Mouse (Mus musculus) liver, postnatal 0 days (tissue): ENCODE measurements around the gene Orai1. TPM values are rescaled to one million over a fixed set of nuclear protein-coding genes. Genes with fewer than 3 reads are reported as not detected.
"Not testable (repeated sequence)": the region's sequence is repeated elsewhere in the genome, so short reads cannot be mapped to it uniquely, and the experiment has no call there.

ENCODE experiments used
- ATAC-seq: fragments of 200-750 bp; cut with Nextera tagmentation; 2 replicates; pipeline ENCODE4 v1.8.0; 2017; ENCODE audit warnings: mild to moderate bottlenecking, moderate library complexity
- DNase-seq: peaks from one replicate; pipeline ENCODE4 v3.0.0-alpha.2; 2016
- H3K27ac ChIP-seq: fragments of 300-500 bp; sonication (generic); 2 replicates; pipeline ENCODE4 v1.5.1; 2014; ENCODE audit warnings: antibody characterized with exemption, moderate library complexity, mild to moderate bottlenecking, low read depth
- H3K27me3 ChIP-seq: fragments of 300-500 bp; sonication (generic); 2 replicates; pipeline ENCODE4 v1.6.1; 2014; ENCODE audit warnings: low read length, control low read depth, mixed read lengths; ENCODE audit not compliant: insufficient read depth
- H3K36me3 ChIP-seq: fragments of 300-500 bp; sonication (generic); replicated peaks from 2 replicates; pipeline ENCODE4 v1.6.1; 2014; ENCODE audit warnings: mild to moderate bottlenecking, control low read depth, low read length, moderate library complexity, mixed read lengths; ENCODE audit not compliant: insufficient read depth
- H3K4me1 ChIP-seq: fragments of 300-500 bp; sonication (generic); 2 replicates; pipeline ENCODE4 v1.6.1; 2014; ENCODE audit warnings: antibody characterized with exemption, mild to moderate bottlenecking, control low read depth; ENCODE audit not compliant: insufficient read depth
- H3K4me2 ChIP-seq: fragments of 300-500 bp; sonication (generic); 2 replicates; pipeline ENCODE4 v1.6.1; 2014; ENCODE audit warnings: low read depth, mild to moderate bottlenecking, low read length, moderate library complexity, mixed read lengths
- H3K4me3 ChIP-seq: fragments of 300-500 bp; sonication (generic); 2 replicates; pipeline ENCODE4 v1.5.1; 2014; ENCODE audit warnings: low read depth, low read length
- H3K9ac ChIP-seq: fragments of 300-500 bp; sonication (generic); replicated peaks from 2 replicates; pipeline ENCODE4 v1.6.1; 2014; ENCODE audit warnings: mild to moderate bottlenecking, moderate library complexity
- H3K9me3 ChIP-seq: fragments of 300-500 bp; sonication (generic); 2 replicates; pipeline ENCODE4 v1.6.1; 2016; ENCODE audit warnings: mild to moderate bottlenecking, control low read depth, low read length, mixed read lengths
- CTCF ChIP-seq: sonication (generic); IDR thresholded peaks from 2 replicates; pipeline ENCODE4 v1.5.1; 2016; ENCODE audit warnings: antibody characterized with exemption, low read depth
- EP300 ChIP-seq: IDR thresholded peaks from 2 replicates; pipeline ENCODE4 v1.6.1; 2016; ENCODE audit warnings: antibody characterized with exemption, low read depth, mild to moderate bottlenecking
- WGBS: fragments of 180-500 bp; shearing (Covaris S2); extraction: QIAGEN DNeasy Blood & Tissue Kit; methylation state at CpG from one replicate; pipeline ENCODE4 v1.1.7; 2014; ENCODE audit not compliant: insufficient replicate concordance; 5-methylcytosine and 5-hydroxymethylcytosine counted together
- polyA plus RNA-seq: library from polyadenylated mRNA; unstranded; fragments of >200 nt; fragmentation: Nextera tagmentation; extraction: Ambion mirVana; gene quantifications from 2 replicates; pipeline ENCODE4 v1.2.1, GENCODE M21; 2015

Orai1 gene
- polyA plus RNA-seq, result 12.4 and 13.1 TPM in 2 replicates

DNA sequence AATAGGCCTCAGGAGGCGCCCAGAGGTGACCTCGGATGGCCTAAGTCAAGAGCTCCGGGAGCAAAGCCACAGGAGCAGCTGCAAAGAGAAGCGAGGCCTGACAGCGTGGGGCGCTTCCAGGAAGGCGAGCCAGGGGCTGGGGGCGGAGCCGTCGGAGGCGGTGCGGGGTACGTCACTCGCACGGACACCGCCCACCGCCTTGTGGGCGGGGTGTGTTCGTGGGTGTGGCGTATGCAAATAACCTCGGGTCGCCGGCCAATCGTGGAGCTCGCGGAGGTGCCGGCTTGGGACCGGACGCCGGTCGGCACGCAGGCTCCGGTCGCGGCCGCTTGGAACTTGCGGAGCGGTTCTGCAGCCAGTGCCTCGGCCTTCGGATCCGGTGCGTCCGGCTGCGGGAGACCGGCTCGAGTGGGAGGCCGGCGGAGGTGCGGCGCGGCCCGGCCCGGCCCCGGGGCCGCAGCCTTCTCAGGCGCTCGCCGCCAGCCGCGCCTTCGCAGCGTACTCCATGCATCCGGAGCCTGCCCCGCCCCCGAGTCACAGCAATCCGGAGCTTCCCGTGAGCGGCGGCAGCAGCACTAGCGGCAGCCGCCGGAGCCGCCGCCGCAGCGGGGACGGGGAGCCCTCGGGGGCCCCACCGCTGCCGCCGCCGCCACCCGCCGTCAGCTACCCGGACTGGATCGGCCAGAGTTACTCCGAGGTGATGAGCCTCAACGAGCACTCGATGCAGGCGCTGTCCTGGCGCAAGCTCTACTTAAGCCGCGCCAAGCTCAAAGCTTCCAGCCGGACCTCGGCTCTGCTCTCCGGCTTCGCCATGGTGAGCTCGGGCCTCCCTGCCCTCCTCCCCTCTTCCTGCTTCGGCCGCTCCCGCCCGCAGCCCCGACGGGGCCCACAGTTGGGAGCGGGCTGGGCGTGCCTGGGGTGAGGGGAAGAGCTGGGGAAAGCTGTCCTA is at the start of gene Orai1:
TSS of gene Orai1 (plus strand) at position 322 of the 949 bp plus-strand sequence.
- Histone ChIP-seq H3K9ac (peak within 1 kb of the TSS; percentile 66), H3K9me3 (no peaks in the 10 kb centered on the region), H3K36me3 (no peaks in the 10 kb centered on the region), H3K27ac (peak within 1 kb of the TSS; percentile 94), H3K4me3 (peak within 1 kb of the TSS; percentile 76), H3K4me2 (peak within 1 kb of the TSS; percentile 83), H3K27me3 (no peaks in the 10 kb centered on the region), H3K4me1 (peaks cover 48% of the 10 kb centered on the region)
- DNase-seq, result peak; percentile 100
- TF ChIP-seq CTCF (no peak; the same call in 1 of the 2 replicates), EP300 (no peak)
- peak; percentile 96 for ATAC-seq
- 2% methylated on average over 72 of the region's 106 CpGs for WGBS

- 50% methylated on average over 11 of the region's 11 CpGs for WGBS
- no peak overlapping the region for H3K9ac ChIP-seq
- no peak overlapping the region for H3K4me3 ChIP-seq
- ATAC-seq, result no peak
- H3K27ac ChIP-seq, result no peak overlapping the region
- TF ChIP-seq EP300, result no peak
- no peak for TF ChIP-seq CTCF
- no peak for DNase-seq
- 0 out of 2 replicates have a peak, but pooled peaks cover 2% of the 10 kb centered on the region for H3K4me1 ChIP-seq
- no peak overlapping the region for H3K4me2 ChIP-seq
- no peaks in the 10 kb centered on the region for H3K9me3 ChIP-seq
- H3K36me3 ChIP-seq, result no peaks in the 10 kb centered on the region
- H3K27me3 ChIP-seq, result no peaks in the 10 kb centered on the region
Measured at GRCm38 (mm10) chr5:122965427-122965826, 49.4 kb upstream of the Orai1 start.

- H3K4me2 ChIP-seq, result no peak overlapping the region
- H3K27me3 ChIP-seq, result no peaks in the 10 kb centered on the region
- H3K9me3 ChIP-seq, result no peaks in the 10 kb centered on the region
- 14% methylated on average over 4 of the region's 4 CpGs for WGBS
- DNase-seq, result peak; percentile 81
- H3K4me3 ChIP-seq, result no peak overlapping the region
- 0 out of 2 replicates have a peak, but pooled peaks cover 2% of the 10 kb centered on the region for H3K4me1 ChIP-seq
- H3K27ac ChIP-seq, result no peak overlapping the region
- H3K9ac ChIP-seq, result no peak overlapping the region
- no peaks in the 10 kb centered on the region for H3K36me3 ChIP-seq
- TF ChIP-seq EP300 (no peak), CTCF (peak; percentile 95)
- ATAC-seq, result peak; percentile 62; the same call in 1 of the 2 replicates
Measured at GRCm38 (mm10) chr5:122968322-122968721, 46.6 kb upstream of the Orai1 start.

GRCm38 (mm10) chr5:122970056-122970455 is 44.8 kb upstream of the Orai1 start:
- no peak overlapping the region for H3K4me2 ChIP-seq
- H3K9ac ChIP-seq, result no peak overlapping the region
- TF ChIP-seq CTCF, result no peak
- no peak for TF ChIP-seq EP300
- H3K9me3 ChIP-seq, result no peaks in the 10 kb centered on the region
- no peak overlapping the region for H3K27ac ChIP-seq
- H3K27me3 ChIP-seq, result no peaks in the 10 kb centered on the region
- no peaks in the 10 kb centered on the region for H3K36me3 ChIP-seq
- no peak for DNase-seq
- ATAC-seq, result no peak
- H3K4me3 ChIP-seq, result no peak overlapping the region
- 54% methylated on average over 5 of the region's 5 CpGs for WGBS
- no peaks in the 10 kb centered on the region for H3K4me1 ChIP-seq

GRCm38 (mm10) chr5:122971438-122971837 is 43.4 kb upstream of the Orai1 start:
- no peak overlapping the region for H3K9ac ChIP-seq
- ATAC-seq (no peak), DNase-seq (no peak)
- no peak overlapping the region for H3K4me3 ChIP-seq
- no peaks in the 10 kb centered on the region for H3K4me1 ChIP-seq
- TF ChIP-seq CTCF (no peak), EP300 (peak; percentile 31; the same call in 1 of the 2 replicates)
- no peaks in the 10 kb centered on the region for H3K27me3 ChIP-seq
- 80% methylated on average over 4 of the region's 4 CpGs for WGBS
- H3K4me2 ChIP-seq, result no peak overlapping the region
- H3K9me3 ChIP-seq, result no peaks in the 10 kb centered on the region
- H3K36me3 ChIP-seq, result no peaks in the 10 kb centered on the region
- H3K27ac ChIP-seq, result no peak overlapping the region

- Histone ChIP-seq H3K4me2 (no peak overlapping the region), H3K9ac (no peak overlapping the region), H3K36me3 (no peaks in the 10 kb centered on the region), H3K9me3 (no peaks in the 10 kb centered on the region), H3K4me3 (no peak overlapping the region), H3K27me3 (no peaks in the 10 kb centered on the region), H3K27ac (no peak overlapping the region), H3K4me1 (no peaks in the 10 kb centered on the region)
- TF ChIP-seq EP300, result no peak
- TF ChIP-seq CTCF, result no peak
- DNase-seq (no peak), ATAC-seq (no peak)
- 82% methylated on average over 9 of the region's 9 CpGs for WGBS
Measured at GRCm38 (mm10) chr5:122972116-122972515, 42.8 kb upstream of the Orai1 start.

DNA sequence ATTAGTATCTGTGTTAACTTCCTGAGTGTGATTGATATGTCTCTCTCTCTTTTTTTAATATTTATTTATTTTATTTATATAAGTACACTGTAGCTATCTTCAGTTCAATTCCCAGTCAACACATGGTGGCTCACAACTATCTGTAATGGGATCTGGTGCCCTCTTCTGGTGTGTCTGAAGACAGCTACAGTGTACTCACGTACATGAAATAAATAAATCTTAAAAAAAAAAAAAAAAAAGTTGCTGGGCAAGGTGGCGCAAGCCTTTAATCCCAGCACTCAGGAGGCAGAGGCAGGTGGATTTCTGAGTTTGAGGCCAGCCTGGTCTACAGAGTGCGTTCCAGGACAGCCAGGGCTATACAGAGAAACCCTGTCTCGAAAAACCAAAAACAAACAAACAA is 40.2 kb upstream of the Orai1 start:
- H3K4me2 ChIP-seq, H3K4me1 ChIP-seq, DNase-seq, H3K9me3 ChIP-seq, H3K4me3 ChIP-seq, ATAC-seq, H3K9ac ChIP-seq, H3K36me3 ChIP-seq, H3K27ac ChIP-seq, H3K27me3 ChIP-seq: not testable (repeated sequence)
- whole genome bisulfite sequencing, result 86% methylated on average over 4 of the region's 4 CpGs
